ENCODE assay signal across 10 mouse cellular contexts in the genomic region with DNA sequence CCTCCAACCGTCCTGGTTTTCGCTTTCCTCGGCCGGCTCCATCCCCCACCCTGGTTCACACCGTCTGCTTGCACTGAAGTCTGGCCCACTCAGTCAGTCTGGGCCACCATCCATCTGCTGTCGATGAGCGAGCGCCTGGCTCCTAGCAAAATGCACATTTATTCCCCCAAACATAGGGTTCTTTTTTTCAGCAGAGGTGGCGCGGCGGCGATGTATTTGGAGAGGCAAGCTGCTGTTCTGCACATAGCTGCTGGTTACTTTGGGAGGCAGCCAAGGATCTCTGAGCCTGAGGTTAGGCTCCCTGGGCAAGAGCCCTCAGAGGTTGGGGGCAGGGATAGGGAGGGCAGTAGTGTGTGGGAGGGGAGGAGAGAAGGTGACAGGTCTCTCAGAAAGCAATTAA. TPM values are rescaled to one million over a fixed set of nuclear protein-coding genes. Genes with fewer than 3 reads are reported as not detected.
DNase-seq lines count a peak whose midpoint lies in the region; ATAC-seq and TF ChIP-seq lines count a peak whose summit lies in the region.
"Had no signal": no experiment of that assay in that cellular context is flagged by ENCODE, and none has a peak within 500 bp of the region (broad histone marks: within the 10 kb centered on the region; RNA-seq: fewer than 3 reads in every experiment).

No protein-coding gene starts in this region.

- 30% methylated on average over 12 of the region's 12 CpGs for WGBS in lung, postnatal 0 days

- no peaks in the 10 kb centered on the region for H3K27me3 ChIP-seq in lung, postnatal 0 days (replicated peaks; ENCODE audit: insufficient read depth, low read length)

- no peak overlapping the region for H3K4me3 ChIP-seq in lung, postnatal 0 days (ENCODE audit: low read depth, low read length)

- no peak overlapping the region for H3K9ac ChIP-seq in lung, postnatal 0 days (replicated peaks; ENCODE audit: low read depth)

- H3K27ac ChIP-seq in lung, postnatal 0 days (ENCODE audit: low read length): no peak overlapping the region

- H3K4me1 ChIP-seq in lung, postnatal 0 days (ENCODE audit: insufficient read depth, low read depth, low read length): no peaks in the 10 kb centered on the region

- peak overlapping the region; percentile 25; the same call in 1 of the 2 replicates for H3K4me2 ChIP-seq in lung, postnatal 0 days (replicated peaks; ENCODE audit: low read depth, low read length)

- H3K9me3 ChIP-seq in lung, postnatal 0 days (ENCODE audit: low read length): no peaks in the 10 kb centered on the region

- DNase-seq in heart, adult 11 months: peak; percentile 94
- no peak for DNase-seq in heart, adult 9 months (ENCODE audit: low spot score in 2 of 2)
- peak; percentile 86 for DNase-seq in fibroblast of lung, adult 2 months (ENCODE audit: low read depth)
- peak; percentile 52 for DNase-seq in heart, postnatal 4 days
- DNase-seq in layer of hippocampus, adult 9-11 months: peak; percentile 91
- DNase-seq in lung, postnatal 0 days (ENCODE audit: low spot score): peak; percentile 80
- peak; percentile 93 for DNase-seq in telencephalon, adult 2 months (ENCODE audit: low read depth, low spot score)
- no peak for DNase-seq in retina, postnatal 1 day

- no peak for TF ChIP-seq CTCF in lung, postnatal 0 days (IDR thresholded peaks at IDR 0.05)

- ATAC-seq in lung, postnatal 0 days: peak; percentile 73

- TF ChIP-seq EP300 in lung, postnatal 0 days (IDR thresholded peaks at IDR 0.05): no peak

- H3K36me3 ChIP-seq in lung, postnatal 0 days (ENCODE audit: insufficient read depth, low read length): no peaks in the 10 kb centered on the region

RNA-seq across cellular contexts. Expression of a gene that starts 24.0 kb away (rescaled TPM):
- not detected for total RNA-seq in heart, postnatal 4 days (2021)
- polyA plus RNA-seq in lung, postnatal 0 days (2015; fragmentation: Nextera tagmentation; extraction: Ambion mirVana): not detected in 2 replicates
- total RNA-seq: CH12.LX; gastrocnemius, postnatal 36 days had no signal

RNA-seq across cellular contexts. Expression of a gene that starts 27.0 kb away (rescaled TPM):
- under 1 TPM; 0.17 to 0.25 TPM for total RNA-seq in heart, postnatal 4 days (2021)
- polyA plus RNA-seq in lung, postnatal 0 days (2015; fragmentation: Nextera tagmentation; extraction: Ambion mirVana): 0.15 and 0.20 TPM in 2 replicates
- total RNA-seq: CH12.LX had no signal

RNA-seq across cellular contexts. Expression of a gene that starts 28.2 kb away (rescaled TPM):
- total RNA-seq in heart, postnatal 4 days (2021): 10 to 100 TPM; 11.9 to 12.1 TPM
- polyA plus RNA-seq in lung, postnatal 0 days (2015; fragmentation: Nextera tagmentation; extraction: Ambion mirVana): 10.4 and 11.1 TPM in 2 replicates
- total RNA-seq: CH12.LX had no signal

RNA-seq across cellular contexts. Expression of a gene that starts 57.5 kb away (rescaled TPM):
- under 1 TPM; 0.26 to 0.81 TPM for total RNA-seq in heart, postnatal 4 days (2021)
- 0.54 and 0.74 TPM in 2 replicates for polyA plus RNA-seq in lung, postnatal 0 days (2015; fragmentation: Nextera tagmentation; extraction: Ambion mirVana)

Comparison
In these comparisons a context has a peak if more than half of its experiments do, and no peak if none do; other contexts are left out.
1. DNase-seq: peak in heart, adult 11 months (single experiment), fibroblast of lung, adult 2 months (single experiment), heart, postnatal 4 days (single experiment), layer of hippocampus, adult 9-11 months (single experiment), lung, postnatal 0 days (single experiment) and telencephalon, adult 2 months (single experiment); none in heart, adult 9 months (0 of 2) and retina, postnatal 1 day (single experiment).